Mouse (Mus musculus) heart, postnatal 0 days (tissue): ENCODE results near the gene H13.

Source experiments
- CTCF ChIP-seq: IDR thresholded peaks from 2 replicates; pipeline ENCODE4 v1.5.1; 2016; ENCODE audit warnings: antibody characterized with exemption, control low read depth, low read depth
- EP300 ChIP-seq: IDR thresholded peaks from 2 replicates; pipeline ENCODE4 v1.6.1; 2016; ENCODE audit warnings: antibody characterized with exemption, low read depth

DNA sequence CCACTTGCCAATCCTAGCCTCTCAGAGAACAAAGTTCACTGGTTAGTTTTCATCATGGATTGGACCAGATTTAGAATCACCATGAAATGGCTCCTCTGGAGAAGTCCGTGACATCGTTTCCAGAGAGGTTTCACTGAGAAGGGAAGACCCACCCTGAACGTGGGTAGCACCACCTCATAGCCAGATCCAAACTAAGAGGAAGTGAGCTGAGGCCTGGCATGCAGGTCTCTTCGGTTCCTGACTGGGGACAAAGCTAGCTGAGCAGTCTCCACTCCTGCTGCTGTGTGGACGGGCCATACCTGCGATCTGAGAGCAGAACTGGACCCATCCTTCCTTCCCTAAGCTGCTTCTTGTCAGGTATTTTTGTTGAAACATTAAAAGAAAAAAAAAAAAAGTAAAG, 8.1 kb upstream of the H13 start:
- no peak for TF ChIP-seq CTCF
- TF ChIP-seq EP300: no peak
